Mouse (Mus musculus): ENCODE data around the gene Rgs13.

Gene Rgs13

GRCm38 (mm10) chr1:144177166-144177565 is at the start of gene Rgs13:
Gene Rgs13, minus strand, starts transcription at chr1:144177372.
- no peak for DNase-seq (ENCODE audit: low read depth, low spot score)

DNA sequence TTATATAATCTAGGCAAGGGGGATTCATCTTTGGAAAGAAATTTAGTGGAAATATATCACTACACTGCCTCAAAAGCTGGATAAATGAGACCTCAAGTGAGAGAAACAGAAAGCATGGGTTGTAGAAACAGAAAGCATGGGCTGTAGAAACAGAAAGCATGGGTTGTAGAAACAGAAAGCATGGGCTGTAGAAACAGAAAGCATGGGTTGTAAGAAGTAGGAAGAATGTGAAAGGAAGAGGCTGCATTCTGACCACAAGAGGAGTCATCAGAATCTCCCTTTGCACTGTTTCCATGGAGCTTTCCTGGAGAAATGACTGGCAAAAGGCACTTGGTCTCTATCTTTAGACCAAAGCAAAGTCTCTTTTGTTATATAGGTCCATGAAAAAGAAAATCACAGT is 38.1 kb upstream of the Rgs13 start:
- no peak for DNase-seq (ENCODE audit: low read depth, low spot score)

GRCm38 (mm10) chr1:144210912-144211311 is 33.7 kb upstream of the Rgs13 start:
- no peak for DNase-seq (ENCODE audit: low read depth, low spot score)

- no peak for DNase-seq (ENCODE audit: low read depth, low spot score)
Observed at GRCm38 (mm10) chr1:144206281-144207061, 29.3 kb upstream of the Rgs13 start.

DNA sequence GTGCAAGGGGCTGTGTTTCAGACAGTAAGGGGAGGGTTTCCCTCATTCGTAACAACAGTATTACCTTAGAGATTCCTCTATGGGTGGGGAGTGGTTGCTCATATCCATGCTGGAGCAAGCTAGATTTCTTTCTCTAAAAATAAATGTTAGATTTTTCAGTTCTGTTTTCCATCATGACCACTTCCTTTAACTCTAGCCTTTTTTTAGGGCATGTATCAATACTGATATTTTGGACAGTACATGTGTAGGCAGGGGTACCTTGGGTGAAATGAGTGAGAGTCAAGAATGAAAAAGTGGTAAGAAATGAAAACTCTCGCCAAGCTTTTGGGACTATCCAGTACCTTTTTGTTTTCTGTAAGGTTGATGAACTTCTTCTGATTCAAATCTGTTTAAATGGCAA is 27.6 kb upstream of the Rgs13 start:
- DNase-seq (ENCODE audit: low read depth, low spot score): no peak

DNA sequence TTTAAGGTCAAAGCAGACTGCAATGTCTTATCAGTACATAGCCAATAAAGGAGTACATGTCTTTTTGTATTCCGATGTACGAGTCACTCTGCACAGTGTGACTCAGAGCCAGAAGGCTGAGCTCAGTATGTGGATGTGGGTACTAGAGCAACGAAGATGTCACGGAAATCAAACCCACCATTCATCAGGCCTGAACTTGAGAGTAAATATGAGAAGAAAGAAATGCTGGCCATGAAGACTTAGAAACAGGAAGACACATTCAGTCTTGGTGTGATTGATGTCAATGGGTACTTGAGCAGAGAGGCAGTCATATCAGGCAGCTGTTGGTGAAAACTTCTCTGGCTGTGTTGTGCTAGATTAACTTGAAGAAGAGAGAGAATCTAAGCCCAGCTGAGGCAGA is 25.8 kb upstream of the Rgs13 start:
- DNase-seq (ENCODE audit: low read depth, low spot score): no peak

DNA sequence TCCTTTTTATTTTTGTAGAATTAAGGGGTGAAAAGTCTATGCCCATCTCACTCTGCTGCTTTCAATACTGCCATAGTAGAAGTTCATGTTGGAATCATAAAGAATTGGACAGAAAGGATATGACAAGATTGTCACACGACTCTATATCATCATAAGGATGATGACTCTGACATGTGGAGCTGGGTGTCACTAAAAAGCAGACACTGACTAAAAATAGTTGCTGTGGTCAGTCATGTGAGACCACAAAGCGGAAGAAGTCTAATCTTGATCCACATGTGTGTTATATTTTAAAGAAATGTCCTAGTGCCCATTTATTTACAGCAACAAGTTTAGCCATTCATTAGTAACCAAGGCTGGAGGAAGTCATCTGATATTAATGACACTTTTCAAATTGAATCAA is 23.3 kb upstream of the Rgs13 start:
- no peak for DNase-seq (ENCODE audit: low read depth, low spot score)

DNA sequence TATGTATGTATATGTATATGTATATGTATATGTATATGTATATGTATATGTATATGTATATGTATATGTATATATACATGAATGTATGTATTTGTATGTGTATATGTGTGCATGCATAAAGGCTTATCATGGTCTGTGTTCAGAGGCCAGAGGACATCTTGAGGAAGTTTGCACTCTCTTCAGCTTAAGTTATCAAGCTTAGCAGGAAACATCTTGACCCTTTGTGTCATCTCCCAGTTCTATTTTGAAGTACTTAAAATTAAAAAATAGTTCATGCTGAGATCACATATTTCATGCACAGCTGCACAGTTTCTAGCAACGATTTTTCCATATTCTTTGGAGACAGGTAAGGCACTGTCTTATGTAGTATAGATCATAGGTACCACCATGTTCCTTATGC is 22.4 kb upstream of the Rgs13 start:
- no peak for DNase-seq (ENCODE audit: low read depth, low spot score)

DNA sequence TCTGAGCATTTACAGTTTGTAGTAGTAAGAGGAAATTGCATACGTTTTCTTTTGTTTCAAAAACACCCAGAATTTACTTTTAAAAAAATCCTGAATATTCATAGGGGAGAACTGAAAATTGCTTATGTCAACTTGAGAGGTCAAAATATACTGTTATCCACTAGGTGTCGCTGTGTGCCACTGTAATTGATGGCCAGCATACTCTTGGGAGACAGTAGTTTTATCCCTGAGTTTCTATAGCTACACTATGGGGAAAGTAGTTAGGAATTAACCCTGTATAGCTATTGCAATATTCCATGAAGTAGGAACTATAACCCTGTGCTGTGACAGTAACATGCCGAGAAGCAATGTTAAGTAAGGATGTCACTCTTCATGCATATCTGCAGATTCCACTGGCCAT is 20.5 kb upstream of the Rgs13 start:
- DNase-seq (ENCODE audit: low read depth, low spot score): peak; percentile 71

GRCm38 (mm10) chr1:144186655-144187396 is 9.7 kb upstream of the Rgs13 start:
- DNase-seq (ENCODE audit: low read depth, low spot score): no peak

- no peak for DNase-seq (ENCODE audit: low read depth, low spot score)
Observed at GRCm38 (mm10) chr1:144184955-144185715, 8.0 kb upstream of the Rgs13 start.

DNA sequence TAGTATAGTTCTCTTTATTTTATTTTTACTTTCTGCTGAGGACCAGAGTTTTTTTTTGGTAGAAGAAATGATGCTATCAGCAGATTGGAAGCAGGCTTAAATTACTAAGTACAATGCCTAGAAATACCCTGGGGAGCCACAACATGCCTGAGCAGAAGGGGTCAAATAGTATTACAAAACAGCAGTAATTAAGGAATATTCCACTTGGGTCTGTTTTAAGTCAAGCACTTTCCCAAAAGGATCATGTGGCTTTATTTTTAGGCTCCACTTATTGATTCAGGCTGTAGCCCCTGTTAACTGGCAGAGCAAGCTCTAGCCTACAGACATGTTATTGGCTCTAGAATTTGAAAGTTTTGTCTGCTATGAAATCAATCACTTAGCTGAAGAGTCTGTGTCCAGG is 6.5 kb upstream of the Rgs13 start:
- DNase-seq (ENCODE audit: low read depth, low spot score): no peak

- no peak for DNase-seq (ENCODE audit: low read depth, low spot score)
Observed at GRCm38 (mm10) chr1:144179559-144179958, 2.4 kb upstream of the Rgs13 start.

DNA sequence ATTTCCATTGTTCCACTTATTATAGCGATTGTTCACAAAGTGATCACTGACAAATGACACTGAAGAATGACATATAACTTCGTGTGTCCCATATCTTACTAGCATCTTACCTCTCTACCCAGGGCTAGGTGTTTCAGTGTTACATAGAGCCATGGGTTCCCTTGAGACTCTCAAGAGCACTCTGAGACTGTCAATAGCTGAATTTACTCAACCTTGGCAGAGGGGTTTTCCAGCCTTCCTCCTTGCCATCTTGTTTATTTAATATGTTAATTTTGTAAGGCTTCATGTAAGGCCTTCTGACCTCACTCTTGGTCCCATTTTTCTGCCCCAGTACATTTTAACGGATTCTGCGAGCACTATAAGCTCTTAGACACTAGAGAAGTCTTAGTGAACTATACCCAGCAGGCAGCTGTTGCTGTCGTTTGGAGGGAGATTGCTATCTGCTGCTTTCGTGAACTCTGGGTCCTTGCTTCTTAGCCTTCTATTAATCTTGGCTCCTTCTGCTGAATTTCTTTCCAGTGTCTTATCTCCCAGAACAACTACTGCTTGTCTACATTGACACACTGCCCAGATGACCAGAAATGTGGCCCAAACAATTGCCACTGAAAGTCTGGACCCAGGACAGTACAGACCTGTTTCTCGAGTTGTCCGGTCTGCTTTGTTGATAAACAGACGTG is 1.2 kb upstream of the Rgs13 start:
- DNase-seq (ENCODE audit: low read depth, low spot score): no peak

- no peak for DNase-seq (ENCODE audit: low read depth, low spot score)
Observed at GRCm38 (mm10) chr1:144177620-144178019, 448 bp upstream of the Rgs13 start.

- no peak for DNase-seq (ENCODE audit: low read depth, low spot score)
Observed at GRCm38 (mm10) chr1:144174760-144175159, 2.4 kb downstream of the Rgs13 start.

- no peak for DNase-seq (ENCODE audit: low read depth, low spot score)
Observed at GRCm38 (mm10) chr1:144173568-144174036, 3.6 kb downstream of the Rgs13 start.

GRCm38 (mm10) chr1:144168921-144169320 is 8.3 kb downstream of the Rgs13 start:
- no peak for DNase-seq (ENCODE audit: low read depth, low spot score)

DNA sequence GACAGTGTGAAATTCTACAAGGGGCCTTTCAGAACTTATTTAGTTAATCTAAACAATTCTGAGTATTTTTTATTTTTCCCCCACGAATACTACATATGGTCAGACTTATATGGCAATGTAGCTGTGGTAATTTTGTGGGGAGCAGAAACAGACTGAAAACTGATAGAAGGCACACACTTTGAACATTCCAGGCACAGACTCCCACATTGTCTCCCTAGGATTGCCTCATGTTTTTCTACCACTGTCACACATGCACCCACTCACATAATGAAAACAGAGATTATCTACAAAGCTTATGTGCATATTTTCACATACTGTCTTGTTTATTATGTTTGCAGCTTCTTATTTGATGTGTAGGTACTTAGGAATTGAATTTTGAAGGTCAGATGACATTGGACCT is 9.4 kb downstream of the Rgs13 start:
- no peak for DNase-seq (ENCODE audit: low read depth, low spot score)

- no peak for DNase-seq (ENCODE audit: low read depth, low spot score)
Observed at GRCm38 (mm10) chr1:144166897-144167296, 10.3 kb downstream of the Rgs13 start.

- no peak for DNase-seq (ENCODE audit: low read depth, low spot score)
Observed at GRCm38 (mm10) chr1:144166275-144166674, 10.9 kb downstream of the Rgs13 start.

DNA sequence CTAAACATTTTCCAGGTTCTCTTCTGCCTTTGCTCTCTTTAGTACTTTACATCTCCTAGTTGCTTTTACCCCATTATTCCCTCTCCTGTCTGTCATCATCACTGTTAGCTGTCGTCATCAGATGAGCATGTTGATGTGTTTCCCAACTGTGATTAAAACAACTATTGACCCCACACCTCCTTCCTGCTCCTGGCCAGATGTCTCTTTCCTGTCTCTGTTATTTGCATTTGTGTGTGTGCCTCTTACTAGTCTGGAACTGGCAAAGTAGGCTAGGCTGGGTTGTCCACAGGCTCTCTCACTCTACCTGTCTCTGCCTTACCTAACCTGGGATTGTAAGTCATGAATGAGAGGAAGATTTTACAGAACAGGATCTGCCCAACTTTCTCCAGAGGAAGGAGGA is 24.6 kb downstream of the Rgs13 start:
- DNase-seq (ENCODE audit: low read depth, low spot score): peak; percentile 1
